Mouse (Mus musculus) cerebellum, postnatal 36 days (tissue): ENCODE measurements at regions not wholly inside any gene's neighbourhood (a gene's known extent, or its start where the extent isn't known, plus 50 kb on each side); places are given as distances from the start of the nearest gene placed in this dataset.
A peak's percentile ranks its signal among the peaks of the same experiment; 100 is the strongest.

Experiments
- DNase-seq, 2 experiments: peaks; one replicate each; pipeline ENCODE4 v3.0.0; 2021 to 2022; ENCODE audit warnings: mixed read lengths in 2 of 2

- no peak for DNase-seq
These were observed 135.8 kb downstream of the Rnd3 start for GRCm38 (mm10) chr2:51013090-51013489.

- DNase-seq, result no peak
These were observed 140.7 kb downstream of the Rnd3 start for GRCm38 (mm10) chr2:51008251-51008533.

- no peak for DNase-seq
These were observed 141.3 kb downstream of the Rnd3 start for GRCm38 (mm10) chr2:51007409-51008250.

- DNase-seq, result no peak
These were observed 142.1 kb downstream of the Rnd3 start for GRCm38 (mm10) chr2:51006818-51007217.

- no peak for DNase-seq
These were observed 147.4 kb downstream of the Rnd3 start for GRCm38 (mm10) chr2:51001548-51001947.

- DNase-seq, result no peak
These were observed 165.0 kb downstream of the Rnd3 start for GRCm38 (mm10) chr2:50983883-50984410.

- DNase-seq, result no peak
These were observed 166.3 kb downstream of the Rnd3 start for GRCm38 (mm10) chr2:50982571-50982970.

- no peak for DNase-seq
These were observed 170.6 kb downstream of the Rnd3 start for GRCm38 (mm10) chr2:50978356-50978755.

GRCm38 (mm10) chr2:50971131-50971825 is 177.6 kb downstream of the Rnd3 start:
- DNase-seq, result peak; percentile 23 to 35

GRCm38 (mm10) chr2:50968382-50968781 is 180.5 kb downstream of the Rnd3 start:
- no peak for DNase-seq

- DNase-seq, result no peak
These were observed 181.1 kb downstream of the Rnd3 start for GRCm38 (mm10) chr2:50967826-50968225.

- DNase-seq, result no peak
These were observed 181.8 kb downstream of the Rnd3 start for GRCm38 (mm10) chr2:50967133-50967532.

- no peak for DNase-seq
These were observed 183.4 kb downstream of the Rnd3 start for GRCm38 (mm10) chr2:50965485-50966017.

GRCm38 (mm10) chr2:50964062-50964461 is 184.8 kb downstream of the Rnd3 start:
- DNase-seq, result no peak

- DNase-seq, result no peak
These were observed 187.9 kb downstream of the Rnd3 start for GRCm38 (mm10) chr2:50961049-50961448.

- no peak for DNase-seq
These were observed 189.6 kb downstream of the Rnd3 start for GRCm38 (mm10) chr2:50959323-50959722.

- DNase-seq, result no peak
These were observed 194.4 kb downstream of the Rnd3 start for GRCm38 (mm10) chr2:50954361-50955066.

- DNase-seq, result no peak
These were observed 197.9 kb downstream of the Rnd3 start for GRCm38 (mm10) chr2:50951027-50951426.

- no peak for DNase-seq
These were observed 199.2 kb downstream of the Rnd3 start for GRCm38 (mm10) chr2:50949717-50950116.

- no peak for DNase-seq
These were observed 203.4 kb downstream of the Rnd3 start for GRCm38 (mm10) chr2:50945526-50945925.

- DNase-seq, result no peak
These were observed 205.7 kb downstream of the Rnd3 start for GRCm38 (mm10) chr2:50943180-50943579.

- DNase-seq, result no peak
These were observed 206.2 kb downstream of the Rnd3 start for GRCm38 (mm10) chr2:50942741-50943140.

- DNase-seq, result no peak
These were observed 216.0 kb downstream of the Rnd3 start for GRCm38 (mm10) chr2:50932936-50933335.
